Mouse (Mus musculus) midbrain, embryonic 16.5 days (tissue): ENCODE measurements around the gene Sco2. TPM values are rescaled to one million over a fixed set of nuclear protein-coding genes. Genes with fewer than 3 reads are reported as not detected.

Source experiments
- ATAC-seq: fragments of 200-750 bp; cut with Nextera tagmentation; 2 replicates; pipeline ENCODE4 v1.8.0; 2017; ENCODE audit warnings: moderate TSS enrichment
- H3K27ac ChIP-seq: fragments of 300-500 bp; sonication (generic); 2 replicates; pipeline ENCODE4 v1.5.1; 2014; ENCODE audit warnings: mild to moderate bottlenecking, low read length, mixed read lengths
- H3K27me3 ChIP-seq: fragments of 300-500 bp; sonication (generic); 2 replicates; pipeline ENCODE4 v1.6.1; 2014; ENCODE audit warnings: low read depth, low read length, mixed read lengths; ENCODE audit not compliant: control insufficient read depth, insufficient read depth
- H3K36me3 ChIP-seq: fragments of 300-500 bp; sonication (generic); 2 replicates; pipeline ENCODE4 v1.6.1; 2014; ENCODE audit warnings: mild to moderate bottlenecking, low read length, moderate library complexity, mixed read lengths; ENCODE audit not compliant: control insufficient read depth, insufficient read depth
- H3K4me1 ChIP-seq: fragments of 300-500 bp; sonication (generic); 2 replicates; pipeline ENCODE4 v1.6.1; 2014; ENCODE audit warnings: mild to moderate bottlenecking, low read length, mixed read lengths; ENCODE audit not compliant: control insufficient read depth, insufficient read depth
- H3K4me2 ChIP-seq: fragments of 300-500 bp; sonication (generic); 2 replicates; pipeline ENCODE4 v1.6.1; 2014; ENCODE audit warnings: mild to moderate bottlenecking, low read length, mixed read lengths
- H3K4me3 ChIP-seq: fragments of 300-500 bp; sonication (generic); 2 replicates; pipeline ENCODE4 v1.5.1; 2014; ENCODE audit warnings: low read depth, mild to moderate bottlenecking, low read length, moderate library complexity, mixed read lengths
- H3K9ac ChIP-seq: fragments of 300-500 bp; sonication (generic); 2 replicates; pipeline ENCODE4 v1.6.1; 2014; ENCODE audit warnings: low read depth, low read length, mixed read lengths
- H3K9me3 ChIP-seq: fragments of 300-500 bp; sonication (generic); replicated peaks from 2 replicates; pipeline ENCODE4 v1.6.1; 2014; ENCODE audit warnings: mild to moderate bottlenecking, low read length, mixed read lengths; ENCODE audit not compliant: control insufficient read depth, poor library complexity, severe bottlenecking
- WGBS: fragments of 180-500 bp; shearing (Covaris S2); extraction: QIAGEN DNeasy Blood & Tissue Kit; methylation state at CpG from one replicate; pipeline ENCODE4 v1.1.7; 2014; 5-methylcytosine and 5-hydroxymethylcytosine counted together
- polyA plus RNA-seq: library from polyadenylated mRNA; unstranded; fragments of >200 nt; fragmentation: Nextera tagmentation; extraction: Ambion mirVana; gene quantifications from 2 replicates; pipeline ENCODE4 v1.2.1, GENCODE M21; 2015

The Sco2 gene
- polyA plus RNA-seq, 1 experiment from 2014 or later: 16.4 TPM

GRCm38 (mm10) chr15:89356372-89356771 lies 17.3 kb downstream of the Sco2 start:
- no peaks in the 10 kb centered on the region for H3K27me3 ChIP-seq
- H3K4me1 ChIP-seq: peaks cover 29% of the 10 kb centered on the region
- peak overlapping the region; percentile 75 for H3K27ac ChIP-seq
- 0 out of 2 replicates have a peak, but pooled peaks have one; percentile 13 for ATAC-seq
- WGBS: under 1% methylated on average over 15 of the region's 15 CpGs
- H3K9me3 ChIP-seq: no peaks in the 10 kb centered on the region
- peaks cover 20% of the 10 kb centered on the region; the same call in 1 of the 2 replicates for H3K36me3 ChIP-seq
- peak overlapping the region; percentile 77 for H3K4me3 ChIP-seq
- peak overlapping the region; percentile 76 for H3K9ac ChIP-seq
- H3K4me2 ChIP-seq: peak overlapping the region; percentile 86

- ATAC-seq: peak; percentile 94
- Histone ChIP-seq H3K9ac (peak within 1 kb of the TSS; percentile 76), H3K4me1 (peaks cover 29% of the 10 kb centered on the region), H3K36me3 (peaks cover 21% of the 10 kb centered on the region; the same call in 1 of the 2 replicates), H3K9me3 (no peaks in the 10 kb centered on the region), H3K27ac (peak within 1 kb of the TSS; percentile 75), H3K4me3 (peak within 1 kb of the TSS; percentile 77), H3K27me3 (no peaks in the 10 kb centered on the region), H3K4me2 (peak within 1 kb of the TSS; percentile 86)
- WGBS: 0% methylated on average over 64 of the region's 64 CpGs
These were observed 18.1 kb downstream of the Sco2 start, which contains the start of the genes Lmf2 and Ncaph2 for GRCm38 (mm10) chr15:89355241-89356187. Gene Lmf2 (minus strand): TSS chr15:89355659. Gene Ncaph2 (plus strand): TSS chr15:89355719.

- Histone ChIP-seq H3K36me3 (peaks cover 21% of the 10 kb centered on the region; the same call in 1 of the 2 replicates), H3K27me3 (no peaks in the 10 kb centered on the region), H3K4me2 (peak overlapping the region; percentile 86), H3K9ac (peak overlapping the region; percentile 76), H3K4me3 (peak overlapping the region; percentile 77), H3K9me3 (no peaks in the 10 kb centered on the region), H3K27ac (no peak overlapping the region), H3K4me1 (peaks cover 29% of the 10 kb centered on the region)
- no peak for ATAC-seq
- 79% methylated on average over 6 of the region's 7 CpGs for WGBS
These were observed 19.2 kb downstream of the Sco2 start for GRCm38 (mm10) chr15:89354455-89354854.

- peaks cover 29% of the 10 kb centered on the region for H3K4me1 ChIP-seq
- no peak overlapping the region for H3K4me3 ChIP-seq
- H3K4me2 ChIP-seq: no peak overlapping the region
- no peaks in the 10 kb centered on the region for H3K9me3 ChIP-seq
- peaks cover 21% of the 10 kb centered on the region; the same call in 1 of the 2 replicates for H3K36me3 ChIP-seq
- no peak overlapping the region; the same call in 1 of the 2 replicates for H3K9ac ChIP-seq
- ATAC-seq: no peak
- H3K27ac ChIP-seq: no peak overlapping the region
- 92% methylated on average over 16 of the region's 16 CpGs for WGBS
- H3K27me3 ChIP-seq: no peaks in the 10 kb centered on the region
These were observed 19.8 kb downstream of the Sco2 start for GRCm38 (mm10) chr15:89353837-89354236.

- H3K9ac ChIP-seq: no peak overlapping the region
- H3K4me1 ChIP-seq: peaks cover 25% of the 10 kb centered on the region
- no peak for ATAC-seq
- no peaks in the 10 kb centered on the region for H3K27me3 ChIP-seq
- no peak overlapping the region for H3K4me2 ChIP-seq
- no peaks in the 10 kb centered on the region for H3K9me3 ChIP-seq
- H3K27ac ChIP-seq: no peak overlapping the region
- WGBS: 95% methylated on average over 12 of the region's 12 CpGs
- H3K36me3 ChIP-seq: peaks cover 21% of the 10 kb centered on the region; the same call in 1 of the 2 replicates
- H3K4me3 ChIP-seq: no peak overlapping the region
These were observed 20.9 kb downstream of the Sco2 start for GRCm38 (mm10) chr15:89352795-89353194.

DNA sequence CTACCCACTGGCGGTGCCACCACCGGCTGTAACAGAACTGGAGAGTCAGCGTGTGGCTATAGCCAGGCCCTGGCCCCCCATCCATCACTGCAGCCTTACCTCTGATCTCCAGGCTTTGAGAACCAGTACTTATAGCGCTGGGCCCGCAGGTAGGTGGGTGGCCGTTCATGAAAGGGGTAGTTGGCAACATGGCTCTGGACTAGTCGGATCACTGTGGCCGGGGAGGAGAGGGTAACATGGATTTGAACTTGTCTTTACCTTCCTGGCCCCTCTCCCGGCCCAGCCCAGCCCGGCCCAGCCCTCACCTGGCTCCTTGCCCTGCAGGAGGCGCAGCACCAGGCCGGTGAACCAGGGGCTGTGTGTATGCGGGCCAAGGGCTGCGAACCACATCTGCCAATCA lies 21.6 kb downstream of the Sco2 start:
- Histone ChIP-seq H3K27me3 (no peaks in the 10 kb centered on the region), H3K27ac (no peak overlapping the region), H3K4me3 (no peak overlapping the region), H3K9ac (no peak overlapping the region), H3K9me3 (no peaks in the 10 kb centered on the region), H3K36me3 (peaks cover 21% of the 10 kb centered on the region; the same call in 1 of the 2 replicates), H3K4me1 (peaks cover 19% of the 10 kb centered on the region), H3K4me2 (no peak overlapping the region)
- WGBS: 92% methylated on average over 14 of the region's 14 CpGs
- no peak for ATAC-seq

DNA sequence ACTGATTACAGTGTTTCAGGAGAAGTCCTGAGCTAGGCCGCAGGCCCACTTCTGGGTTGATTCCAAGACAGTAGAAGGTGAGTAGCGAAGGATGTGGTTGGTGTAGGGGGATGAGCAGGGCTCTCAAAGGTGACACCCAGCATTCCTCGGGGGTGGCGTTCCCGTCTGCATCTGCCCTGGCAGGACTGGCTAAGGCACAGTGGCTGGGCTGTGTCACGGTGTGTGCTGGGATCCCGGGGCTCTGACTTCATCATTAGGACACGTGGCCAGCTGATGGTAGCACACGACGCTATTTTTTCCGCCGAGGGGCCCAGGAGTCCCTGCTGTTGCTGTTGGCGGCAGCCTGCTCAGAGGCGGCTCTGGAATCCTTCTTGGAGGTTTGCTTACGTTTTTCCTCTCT lies 22.3 kb downstream of the Sco2 start:
- Histone ChIP-seq H3K4me1 (peaks cover 11% of the 10 kb centered on the region), H3K9me3 (no peaks in the 10 kb centered on the region), H3K4me3 (no peak overlapping the region), H3K27ac (no peak overlapping the region), H3K36me3 (peaks cover 21% of the 10 kb centered on the region; the same call in 1 of the 2 replicates), H3K27me3 (no peaks in the 10 kb centered on the region), H3K9ac (no peak overlapping the region), H3K4me2 (no peak overlapping the region)
- no peak for ATAC-seq
- 90% methylated on average over 15 of the region's 15 CpGs for WGBS

DNA sequence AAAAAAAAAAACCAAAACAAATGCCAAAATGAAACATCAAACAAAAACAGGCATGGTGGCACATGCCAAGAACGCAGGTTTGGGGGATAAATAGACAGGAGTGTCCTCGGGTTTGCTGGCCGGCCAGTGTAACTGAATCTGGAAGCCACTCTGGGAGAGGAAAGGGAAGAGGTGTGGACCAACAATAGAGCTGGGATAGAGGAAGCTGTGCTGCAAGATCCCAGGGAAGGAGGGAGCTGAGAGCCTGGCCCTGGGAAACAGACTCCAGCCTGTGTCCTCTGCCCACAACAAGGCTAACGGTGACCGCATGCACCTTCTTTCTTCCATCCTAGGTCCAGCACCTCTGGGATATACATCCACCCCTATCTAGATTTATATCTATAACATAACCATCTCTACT lies 23.2 kb downstream of the Sco2 start:
- no peak overlapping the region for H3K9ac ChIP-seq
- peaks cover 11% of the 10 kb centered on the region for H3K4me1 ChIP-seq
- no peak for ATAC-seq
- H3K4me2 ChIP-seq: no peak overlapping the region
- no peaks in the 10 kb centered on the region for H3K27me3 ChIP-seq
- H3K9me3 ChIP-seq: no peaks in the 10 kb centered on the region
- peaks cover 21% of the 10 kb centered on the region; the same call in 1 of the 2 replicates for H3K36me3 ChIP-seq
- no peak overlapping the region for H3K27ac ChIP-seq
- 92% methylated on average over 5 of the region's 5 CpGs for WGBS
- H3K4me3 ChIP-seq: no peak overlapping the region

DNA sequence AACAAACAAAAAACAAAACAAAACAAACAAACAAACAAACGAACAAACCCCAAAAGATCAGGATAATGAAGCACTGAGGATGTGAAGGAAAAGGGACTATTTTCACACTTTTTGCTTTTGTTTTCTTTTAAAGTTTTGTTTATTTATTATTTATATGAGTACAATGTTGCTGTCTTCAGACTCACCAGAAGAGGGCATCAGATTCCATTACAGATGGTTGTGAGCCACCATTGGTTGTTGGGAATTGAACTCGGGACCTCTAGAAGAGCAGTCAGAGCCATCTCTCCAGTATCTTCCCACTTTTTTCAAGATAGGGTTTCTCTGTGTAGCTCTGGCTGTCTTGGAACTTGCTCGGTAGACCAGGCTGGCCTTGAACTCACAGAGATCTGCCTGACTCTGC lies 30.3 kb downstream of the Sco2 start:
- H3K4me1 ChIP-seq: no peaks in the 10 kb centered on the region
- WGBS: 92% methylated on average over 3 of the region's 3 CpGs
- H3K27me3 ChIP-seq: no peaks in the 10 kb centered on the region
- H3K9ac ChIP-seq: no peak overlapping the region
- H3K9me3 ChIP-seq: no peaks in the 10 kb centered on the region
- H3K4me2 ChIP-seq: no peak overlapping the region
- no peak for ATAC-seq
- H3K36me3 ChIP-seq: no peaks in the 10 kb centered on the region
- no peak overlapping the region for H3K27ac ChIP-seq
- no peak overlapping the region for H3K4me3 ChIP-seq
